Mouse (Mus musculus) liver, embryonic 13.5 days (tissue): Measurements from ENCODE around the gene Lpp. TPM values are rescaled to one million over a fixed set of nuclear protein-coding genes. Genes with fewer than 3 reads are reported as not detected.

ENCODE experiments used
- ATAC-seq: fragments of 200-750 bp; cut with Nextera tagmentation; 2 replicates; pipeline ENCODE4 v1.8.0; 2017; ENCODE audit warnings: low read depth, mild to moderate bottlenecking, moderate number of reproducible peaks, moderate library complexity
- DNase-seq: peaks from one replicate; pipeline ENCODE4 v3.0.0; 2022
- H3K27ac ChIP-seq: fragments of 300-500 bp; sonication (generic); 2 replicates; pipeline ENCODE4 v1.5.1; 2015; ENCODE audit warnings: moderate library complexity, mild to moderate bottlenecking, inconsistent platforms
- H3K27me3 ChIP-seq: fragments of 300-500 bp; sonication (generic); 2 replicates; pipeline ENCODE4 v1.6.1; 2015; ENCODE audit warnings: mild to moderate bottlenecking, inconsistent platforms
- H3K36me3 ChIP-seq: fragments of 300-500 bp; sonication (generic); 2 replicates; pipeline ENCODE4 v1.6.1; 2015; ENCODE audit warnings: mild to moderate bottlenecking, inconsistent platforms
- H3K4me1 ChIP-seq: fragments of 300-500 bp; sonication (generic); replicated peaks from 2 replicates; pipeline ENCODE4 v1.6.1; 2015; ENCODE audit warnings: inconsistent platforms
- H3K4me2 ChIP-seq: fragments of 300-500 bp; sonication (generic); 2 replicates; pipeline ENCODE4 v1.6.1; 2015; ENCODE audit warnings: inconsistent platforms, mild to moderate bottlenecking, moderate library complexity
- H3K4me3 ChIP-seq: fragments of 300-500 bp; sonication (generic); replicated peaks from 2 replicates; pipeline ENCODE4 v1.5.1; 2015; ENCODE audit warnings: mild to moderate bottlenecking, inconsistent platforms
- H3K9ac ChIP-seq: fragments of 300-500 bp; sonication (generic); 2 replicates; pipeline ENCODE4 v1.6.1; 2015; ENCODE audit warnings: mild to moderate bottlenecking, inconsistent platforms
- H3K9me3 ChIP-seq: fragments of 300-500 bp; sonication (generic); replicated peaks from 2 replicates; pipeline ENCODE4 v1.6.1; 2016; ENCODE audit warnings: inconsistent platforms
- WGBS: fragments of 180-500 bp; shearing (Covaris S2); methylation state at CpG from one replicate; pipeline ENCODE4 v1.1.7; 2015; ENCODE audit not compliant: insufficient replicate concordance; 5-methylcytosine and 5-hydroxymethylcytosine counted together
- polyA plus RNA-seq: library from polyadenylated mRNA; unstranded; fragments of >200 nt; fragmentation: Nextera tagmentation; extraction: Ambion mirVana; gene quantifications from 2 replicates; pipeline ENCODE4 v1.2.1, GENCODE M21; 2015

Lpp gene
- 6.1 and 7.4 TPM in 2 replicates for polyA plus RNA-seq

DNA sequence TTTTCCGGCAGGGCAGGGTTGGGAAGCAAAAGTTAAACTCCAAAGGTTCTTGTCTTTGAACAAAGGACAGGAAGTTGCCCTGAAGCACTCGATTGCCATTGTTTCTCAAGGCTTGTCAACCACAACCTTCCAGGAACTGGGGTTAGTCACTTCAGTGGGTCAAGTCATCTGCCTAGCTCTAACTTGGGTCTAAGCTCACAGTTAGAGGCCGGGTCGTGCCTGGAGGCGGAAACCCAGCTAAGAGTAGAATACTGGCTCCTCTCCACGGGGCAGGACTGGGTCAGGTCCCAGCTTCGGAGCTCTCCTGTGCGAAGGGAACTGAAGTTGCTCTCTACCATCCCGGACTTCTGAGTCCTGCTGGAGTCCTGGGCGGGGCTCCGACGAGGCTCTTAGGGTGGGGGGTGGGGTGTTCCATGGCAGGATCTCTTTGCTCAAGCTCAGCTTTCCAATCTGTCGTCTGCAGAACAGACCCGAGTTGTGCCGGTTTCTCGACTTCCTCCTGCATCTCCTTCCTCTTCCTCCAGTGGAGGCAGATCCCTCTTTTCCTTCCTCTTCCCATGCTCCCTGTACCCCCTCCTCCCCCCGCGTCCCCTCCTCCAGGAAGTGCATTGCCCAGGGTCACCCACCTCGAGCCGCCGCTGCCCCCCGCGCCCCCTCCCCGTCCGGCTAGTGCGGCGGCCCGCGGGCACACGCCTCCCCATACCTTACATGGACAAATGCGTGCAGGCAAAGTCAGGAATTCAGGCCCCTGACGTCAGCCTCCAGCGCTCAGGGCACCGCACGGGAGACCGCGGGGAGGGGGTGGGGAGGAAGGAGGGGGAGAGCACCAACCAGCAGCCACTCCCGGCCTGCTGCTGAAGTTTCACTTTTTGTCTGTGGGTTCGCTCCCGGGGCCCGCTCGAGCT, at the start of gene Lpp:
Gene Lpp (plus strand): TSS at position 857 of the 905 bp plus-strand sequence.
- peaks cover 16% of the 10 kb centered on the region for H3K4me1 ChIP-seq
- peak; percentile 13 for DNase-seq
- H3K36me3 ChIP-seq = no peaks in the 10 kb centered on the region
- H3K9ac ChIP-seq = peak within 1 kb of the TSS; percentile 72
- peak within 1 kb of the TSS; percentile 72 for H3K4me2 ChIP-seq
- peaks cover 37% of the 10 kb centered on the region for H3K27me3 ChIP-seq
- H3K27ac ChIP-seq = peak within 1 kb of the TSS; percentile 83
- H3K9me3 ChIP-seq = no peaks in the 10 kb centered on the region
- H3K4me3 ChIP-seq = peak within 1 kb of the TSS; percentile 66
- 3% methylated on average over 39 of the region's 42 CpGs for WGBS
- ATAC-seq = peak; percentile 75

GRCm38 (mm10) chr16:24347582-24348411, 45.5 kb upstream of the Lpp start:
- Histone ChIP-seq H3K27me3 (no peaks in the 10 kb centered on the region), H3K4me1 (no peaks in the 10 kb centered on the region), H3K9me3 (no peaks in the 10 kb centered on the region), H3K27ac (peak overlapping the region; percentile 27; the same call in 1 of the 2 replicates), H3K4me3 (no peak overlapping the region), H3K4me2 (no peak overlapping the region), H3K36me3 (no peaks in the 10 kb centered on the region), H3K9ac (no peak overlapping the region)
- no peak for ATAC-seq
- DNase-seq = no peak
- 28% methylated on average over 21 of the region's 21 CpGs for WGBS

DNA sequence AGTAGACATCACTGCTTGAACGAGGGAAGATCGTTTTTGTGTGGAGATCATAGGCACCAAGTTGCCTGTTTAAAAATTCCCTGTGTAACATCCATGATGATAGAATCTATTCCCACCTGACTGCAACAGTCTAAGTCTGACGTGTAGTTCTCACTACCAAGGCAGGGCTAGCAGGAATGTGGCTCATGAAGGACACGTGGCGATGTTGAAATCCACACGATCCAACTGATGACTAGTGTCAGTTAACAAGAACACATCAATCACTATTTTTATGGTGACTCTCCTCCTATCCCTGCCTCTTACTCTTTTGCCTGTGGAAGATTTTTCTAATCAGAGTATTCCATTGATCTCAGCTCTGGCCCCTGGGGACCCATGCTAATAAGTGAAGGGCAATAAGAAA, 43.0 kb upstream of the Lpp start:
- DNase-seq = no peak
- ATAC-seq = no peak

DNA sequence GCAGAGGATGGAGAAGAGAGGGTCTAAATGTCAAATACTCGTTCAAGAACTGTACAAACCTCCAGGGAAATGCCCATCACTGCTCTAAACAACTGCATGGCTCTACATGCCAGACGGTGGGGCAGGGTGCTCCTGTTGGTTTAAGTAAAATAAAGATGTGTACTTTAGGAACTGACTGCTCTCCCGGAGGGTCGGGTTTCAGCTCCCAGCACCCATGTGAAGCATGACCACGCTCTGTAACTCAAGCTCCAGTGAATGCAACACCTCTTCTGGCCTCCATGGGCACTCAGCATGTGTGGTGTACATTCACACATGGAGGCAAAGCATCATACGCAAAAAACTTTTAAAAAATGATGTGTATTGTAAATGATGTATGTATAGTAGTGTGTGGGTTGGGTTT, 42.6 kb upstream of the Lpp start:
- no peak overlapping the region for H3K4me2 ChIP-seq
- no peak overlapping the region for H3K4me3 ChIP-seq
- WGBS = 57% methylated on average over 6 of the region's 6 CpGs
- no peaks in the 10 kb centered on the region for H3K36me3 ChIP-seq
- no peak for ATAC-seq
- H3K9ac ChIP-seq = no peak overlapping the region
- H3K9me3 ChIP-seq = no peaks in the 10 kb centered on the region
- H3K4me1 ChIP-seq = peaks cover 6% of the 10 kb centered on the region; the same call in 1 of the 2 replicates
- H3K27ac ChIP-seq = no peak overlapping the region
- no peak for DNase-seq
- H3K27me3 ChIP-seq = no peaks in the 10 kb centered on the region

More for the DNA sequence above, 43.0 kb upstream of the Lpp start:
- no peak overlapping the region for H3K4me3 ChIP-seq
- H3K4me1 ChIP-seq = peaks cover 6% of the 10 kb centered on the region; the same call in 1 of the 2 replicates
- H3K4me2 ChIP-seq = no peak overlapping the region
- H3K9me3 ChIP-seq = no peaks in the 10 kb centered on the region
- 69% methylated on average over 6 of the region's 6 CpGs for WGBS
- no peak overlapping the region for H3K9ac ChIP-seq
- H3K27ac ChIP-seq = no peak overlapping the region
- H3K36me3 ChIP-seq = no peaks in the 10 kb centered on the region
- no peaks in the 10 kb centered on the region for H3K27me3 ChIP-seq

GRCm38 (mm10) chr16:24351811-24352210, 41.5 kb upstream of the Lpp start:
- Histone ChIP-seq H3K4me1 (peaks cover 6% of the 10 kb centered on the region; the same call in 1 of the 2 replicates), H3K4me2 (no peak overlapping the region), H3K36me3 (no peaks in the 10 kb centered on the region), H3K9ac (no peak overlapping the region), H3K27ac (no peak overlapping the region), H3K27me3 (no peaks in the 10 kb centered on the region), H3K9me3 (no peaks in the 10 kb centered on the region), H3K4me3 (no peak overlapping the region)
- DNase-seq (no peak), ATAC-seq (no peak)
- WGBS = 70% methylated on average over 1 of the region's 1 CpGs

- Histone ChIP-seq H3K36me3 (no peaks in the 10 kb centered on the region), H3K27me3 (no peaks in the 10 kb centered on the region), H3K9ac (no peak overlapping the region), H3K27ac (no peak overlapping the region), H3K9me3 (no peaks in the 10 kb centered on the region), H3K4me1 (peaks cover 6% of the 10 kb centered on the region; the same call in 1 of the 2 replicates), H3K4me2 (no peak overlapping the region), H3K4me3 (no peak overlapping the region)
- ATAC-seq (no peak), DNase-seq (no peak)
- WGBS = 41% methylated on average over 3 of the region's 3 CpGs
Measured at GRCm38 (mm10) chr16:24353816-24354215, 39.5 kb upstream of the Lpp start.

GRCm38 (mm10) chr16:24361667-24362066, 31.6 kb upstream of the Lpp start:
- Histone ChIP-seq H3K4me3 (no peak overlapping the region), H3K27ac (no peak overlapping the region), H3K4me1 (no peaks in the 10 kb centered on the region), H3K36me3 (no peaks in the 10 kb centered on the region), H3K4me2 (no peak overlapping the region), H3K27me3 (no peaks in the 10 kb centered on the region), H3K9ac (no peak overlapping the region), H3K9me3 (no peaks in the 10 kb centered on the region)
- DNase-seq = no peak
- 69% methylated on average over 1 of the region's 1 CpGs for WGBS
- no peak for ATAC-seq

- Histone ChIP-seq H3K9ac (no peak overlapping the region), H3K27ac (no peak overlapping the region), H3K27me3 (no peaks in the 10 kb centered on the region), H3K4me3 (no peak overlapping the region), H3K4me1 (no peaks in the 10 kb centered on the region), H3K36me3 (no peaks in the 10 kb centered on the region), H3K4me2 (no peak overlapping the region), H3K9me3 (no peaks in the 10 kb centered on the region)
- 37% methylated on average over 7 of the region's 7 CpGs for WGBS
- ATAC-seq = no peak
- DNase-seq = no peak
Measured at GRCm38 (mm10) chr16:24364030-24364687, 29.1 kb upstream of the Lpp start.

DNA sequence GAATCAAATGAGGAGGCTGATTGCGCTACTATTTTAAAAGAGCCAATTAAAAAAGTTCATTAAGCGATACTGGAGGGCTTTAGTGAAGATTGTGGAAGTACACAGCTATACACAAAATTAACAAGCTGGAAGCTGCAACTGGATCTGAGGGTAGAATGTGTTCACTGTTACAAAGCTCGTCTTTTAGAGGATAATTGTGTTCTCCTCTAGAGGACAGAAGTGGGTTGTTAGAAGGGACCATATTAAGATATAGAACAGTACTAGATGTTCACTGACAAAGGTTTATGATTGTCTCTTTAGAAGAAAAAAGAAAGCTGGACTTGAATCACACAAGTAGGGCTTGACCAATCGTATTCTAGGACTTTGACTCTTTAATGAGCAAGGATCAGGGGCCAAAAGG, 27.4 kb upstream of the Lpp start:
- DNase-seq (no peak), ATAC-seq (no peak)
- no peaks in the 10 kb centered on the region for H3K9me3 ChIP-seq
- no peaks in the 10 kb centered on the region for H3K36me3 ChIP-seq
- no peaks in the 10 kb centered on the region for H3K4me1 ChIP-seq
- H3K27ac ChIP-seq = no peak overlapping the region
- WGBS = 63% methylated on average over 4 of the region's 4 CpGs
- H3K4me2 ChIP-seq = no peak overlapping the region
- no peak overlapping the region for H3K4me3 ChIP-seq
- H3K9ac ChIP-seq = no peak overlapping the region
- H3K27me3 ChIP-seq = no peaks in the 10 kb centered on the region

DNA sequence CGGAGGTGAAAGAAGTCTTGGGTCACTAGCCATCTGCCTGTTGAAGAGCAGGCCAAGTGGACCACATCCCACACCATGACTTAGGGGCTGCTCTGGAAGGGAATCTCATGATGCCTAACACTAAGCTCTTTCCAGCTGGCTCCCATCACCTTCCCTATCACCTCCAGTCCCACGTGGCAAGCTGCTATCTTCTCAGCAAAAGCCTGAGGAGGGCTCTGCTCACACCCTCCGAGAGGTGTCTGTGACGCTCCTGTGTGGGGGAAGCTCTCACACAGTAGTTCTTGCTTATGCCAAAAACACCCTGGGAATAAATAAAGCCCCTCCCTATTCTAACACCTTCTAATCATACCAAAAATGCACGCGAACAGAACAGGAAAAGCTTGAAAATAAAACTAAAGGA, 26.2 kb upstream of the Lpp start:
- Histone ChIP-seq H3K4me3 (no peak overlapping the region), H3K9me3 (no peaks in the 10 kb centered on the region), H3K4me2 (no peak overlapping the region), H3K9ac (no peak overlapping the region), H3K27me3 (no peaks in the 10 kb centered on the region), H3K4me1 (no peaks in the 10 kb centered on the region), H3K36me3 (no peaks in the 10 kb centered on the region), H3K27ac (no peak overlapping the region)
- ATAC-seq = no peak
- 43% methylated on average over 6 of the region's 6 CpGs for WGBS
- no peak for DNase-seq

DNA sequence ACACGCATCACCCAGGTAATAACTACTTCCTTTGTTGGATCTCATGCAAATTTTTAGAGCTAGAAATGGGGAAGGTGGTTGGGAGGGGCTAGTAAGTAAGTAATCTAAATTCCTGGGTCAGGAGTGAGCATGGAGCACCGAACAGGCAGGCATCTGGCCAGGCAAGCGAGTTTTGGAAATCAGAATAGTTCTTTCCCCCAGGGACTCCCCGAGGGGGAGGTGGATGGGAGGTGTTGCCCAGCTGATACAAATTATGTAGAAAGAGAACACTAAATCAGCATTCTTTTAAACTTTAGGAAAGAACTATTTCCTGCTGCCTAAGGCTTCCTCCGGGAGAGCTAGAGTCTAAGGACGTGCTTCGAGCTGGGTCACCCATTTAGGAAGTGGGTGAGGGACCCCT, 25.8 kb upstream of the Lpp start:
- ATAC-seq = no peak

More for the DNA sequence above, 25.8 kb upstream of the Lpp start:
- Histone ChIP-seq H3K4me2 (no peak overlapping the region), H3K27ac (no peak overlapping the region), H3K4me1 (no peaks in the 10 kb centered on the region), H3K9me3 (no peaks in the 10 kb centered on the region), H3K4me3 (no peak overlapping the region), H3K9ac (no peak overlapping the region), H3K27me3 (no peaks in the 10 kb centered on the region), H3K36me3 (no peaks in the 10 kb centered on the region)
- no peak for DNase-seq
- WGBS = 50% methylated on average over 7 of the region's 7 CpGs
